Mouse (Mus musculus): ENCODE results near the gene Lamp1. TPM values are rescaled to one million over a fixed set of nuclear protein-coding genes. Genes with fewer than 3 reads are reported as not detected.

Gene Lamp1
- 10 to 100 TPM; 10.1 to 22.6 (median 17.5) TPM for polyA plus RNA-seq (2017; shearing (Covaris generic))

- ATAC-seq = peak; percentile 90
Observed at GRCm38 (mm10) chr8:13158718-13159376, at the start of gene Lamp1. Gene Lamp1, plus strand, starts transcription at chr8:13159161.

GRCm38 (mm10) chr8:13109416-13109960 lies 49.5 kb upstream of the Lamp1 start:
- ATAC-seq = no peak

GRCm38 (mm10) chr8:13111917-13112316 lies 47.0 kb upstream of the Lamp1 start:
- ATAC-seq = no peak

GRCm38 (mm10) chr8:13113232-13113631 lies 45.7 kb upstream of the Lamp1 start:
- ATAC-seq = no peak

GRCm38 (mm10) chr8:13117096-13117495 lies 41.9 kb upstream of the Lamp1 start:
- no peak for ATAC-seq

GRCm38 (mm10) chr8:13118516-13118915 lies 40.4 kb upstream of the Lamp1 start:
- ATAC-seq = no peak

GRCm38 (mm10) chr8:13120882-13121665 lies 37.9 kb upstream of the Lamp1 start:
- no peak for ATAC-seq

- no peak for ATAC-seq
Observed at GRCm38 (mm10) chr8:13122887-13123421, 36.0 kb upstream of the Lamp1 start.

- no peak for ATAC-seq
Observed at GRCm38 (mm10) chr8:13124897-13125296, 34.1 kb upstream of the Lamp1 start.

GRCm38 (mm10) chr8:13132220-13132619 lies 26.7 kb upstream of the Lamp1 start:
- ATAC-seq = peak; percentile 46

GRCm38 (mm10) chr8:13139641-13140182 lies 19.2 kb upstream of the Lamp1 start:
- ATAC-seq = no peak

GRCm38 (mm10) chr8:13141681-13142080 lies 17.3 kb upstream of the Lamp1 start:
- no peak for ATAC-seq

- ATAC-seq = no peak
Observed at GRCm38 (mm10) chr8:13148476-13148875, 10.5 kb upstream of the Lamp1 start.

GRCm38 (mm10) chr8:13149287-13149686 lies 9.7 kb upstream of the Lamp1 start:
- ATAC-seq = no peak

GRCm38 (mm10) chr8:13149866-13150265 lies 9.1 kb upstream of the Lamp1 start:
- no peak for ATAC-seq

GRCm38 (mm10) chr8:13150929-13151328 lies 8.0 kb upstream of the Lamp1 start:
- no peak for ATAC-seq

- no peak for ATAC-seq
Observed at GRCm38 (mm10) chr8:13154099-13154498, 4.9 kb upstream of the Lamp1 start.

GRCm38 (mm10) chr8:13155358-13155757 lies 3.6 kb upstream of the Lamp1 start:
- ATAC-seq = no peak

GRCm38 (mm10) chr8:13156327-13157097 lies 2.4 kb upstream of the Lamp1 start:
- ATAC-seq = no peak

- ATAC-seq = peak; percentile 41
Observed at GRCm38 (mm10) chr8:13159377-13159881, 468 bp downstream of the Lamp1 start.

- ATAC-seq = no peak
Observed at GRCm38 (mm10) chr8:13160691-13161090, 1.7 kb downstream of the Lamp1 start.

GRCm38 (mm10) chr8:13162098-13162497 lies 3.1 kb downstream of the Lamp1 start:
- no peak for ATAC-seq

All from inflammation-experienced regulatory T-cells, adult 6 months (primary cell).